Mouse (Mus musculus): ENCODE results near the gene Cntnap5b. TPM values are rescaled to one million over a fixed set of nuclear protein-coding genes. Genes with fewer than 3 reads are reported as not detected.

Gene Cntnap5b
- not detected in 2 replicates for polyA plus RNA-seq (2012; ENCODE audit: low replicate concordance)

GRCm38 (mm10) chr1:99772614-99773013, at the start of gene Cntnap5b:
Gene Cntnap5b (plus strand): TSS chr1:99772765.

